Mouse (Mus musculus) liver, embryonic 11.5 days (tissue): ENCODE results near the gene Igfbp5. TPM values are rescaled to one million over a fixed set of nuclear protein-coding genes. Genes with fewer than 3 reads are reported as not detected.

Experiments used
- ATAC-seq: fragments of 200-750 bp; cut with Nextera tagmentation; replicated peaks from 2 replicates; pipeline ENCODE4 v1.8.0; 2017; ENCODE audit warnings: moderate number of reproducible peaks, mild to moderate bottlenecking, moderate TSS enrichment, moderate library complexity; ENCODE audit not compliant: low FRiP score
- DNase-seq: peaks from one replicate; pipeline ENCODE4 v3.0.0-alpha.2; 2017; ENCODE audit warnings: low spot score
- H3K27ac ChIP-seq: fragments of 300-500 bp; sonication (generic); 2 replicates; pipeline ENCODE4 v1.5.1; 2014; ENCODE audit warnings: mild to moderate bottlenecking, low read depth, low read length, control low read depth
- H3K27me3 ChIP-seq: fragments of 300-500 bp; sonication (generic); replicated peaks from 2 replicates; pipeline ENCODE4 v1.6.1; 2014; ENCODE audit warnings: low read length, mixed read lengths; ENCODE audit not compliant: control insufficient read depth, insufficient read depth
- H3K36me3 ChIP-seq: fragments of 300-500 bp; sonication (generic); 2 replicates; pipeline ENCODE4 v1.6.1; 2014; ENCODE audit warnings: mild to moderate bottlenecking, low read length, moderate library complexity, mixed read lengths; ENCODE audit not compliant: control insufficient read depth, insufficient read depth
- H3K4me1 ChIP-seq: fragments of 300-500 bp; sonication (generic); replicated peaks from 2 replicates; pipeline ENCODE4 v1.6.1; 2014; ENCODE audit warnings: low read length, mixed read lengths; ENCODE audit not compliant: control insufficient read depth, insufficient read depth
- H3K4me2 ChIP-seq: fragments of 300-500 bp; sonication (generic); 2 replicates; pipeline ENCODE4 v1.6.1; 2014; ENCODE audit warnings: mild to moderate bottlenecking, control low read depth, moderate library complexity
- H3K4me3 ChIP-seq: fragments of 300-500 bp; sonication (generic); 2 replicates; pipeline ENCODE4 v1.5.1; 2014; ENCODE audit warnings: low read depth, low read length, control low read depth
- H3K9ac ChIP-seq: fragments of 300-500 bp; sonication (generic); 2 replicates; pipeline ENCODE4 v1.6.1; 2014; ENCODE audit warnings: low read depth, low read length, control low read depth
- H3K9me3 ChIP-seq: fragments of 300-500 bp; sonication (generic); 2 replicates; pipeline ENCODE4 v1.6.1; 2016; ENCODE audit warnings: low read length, inconsistent platforms, mixed read lengths; ENCODE audit not compliant: control insufficient read depth
- WGBS: fragments of 180-500 bp; shearing (Covaris S2); extraction: QIAGEN DNeasy Blood & Tissue Kit; methylation state at CpG from one replicate; pipeline ENCODE4 v1.1.7; 2014; 5-methylcytosine and 5-hydroxymethylcytosine counted together
- polyA plus RNA-seq: library from polyadenylated mRNA; unstranded; fragments of >200 nt; fragmentation: Nextera tagmentation; extraction: Ambion mirVana; gene quantifications from 2 replicates; pipeline ENCODE4 v1.2.1, GENCODE M21; 2014

The Igfbp5 gene
- polyA plus RNA-seq, 1 experiment from 2014 or later: 33.8 TPM

DNA sequence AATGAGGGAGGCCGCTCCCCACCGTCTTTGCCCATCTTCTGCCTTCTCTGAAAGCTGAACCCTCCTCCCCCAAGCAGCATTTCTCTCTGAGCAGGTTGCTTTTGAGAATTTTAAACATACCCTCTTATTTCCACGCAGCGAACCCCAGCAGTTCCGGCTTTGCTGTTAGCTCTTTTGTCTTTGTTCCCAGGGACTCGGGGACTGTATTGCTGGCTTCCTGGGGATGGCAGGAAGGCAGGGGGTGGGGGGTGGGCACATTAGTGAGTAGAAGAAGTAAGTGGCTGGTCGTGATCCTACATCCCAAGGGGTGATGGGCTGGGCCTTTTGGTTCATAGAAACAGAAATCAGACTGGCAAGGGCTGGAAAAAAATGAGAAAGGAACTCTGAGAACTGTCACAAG lies 47.8 kb downstream of the Igfbp5 start:
- H3K4me2 ChIP-seq: peak overlapping the region; percentile 29; the same call in 1 of the 2 replicates
- peaks cover 5% of the 10 kb centered on the region; the same call in 1 of the 2 replicates for H3K4me1 ChIP-seq
- H3K36me3 ChIP-seq: no peaks in the 10 kb centered on the region
- H3K27me3 ChIP-seq: peaks cover 49% of the 10 kb centered on the region
- WGBS: 11% methylated on average over 7 of the region's 7 CpGs
- no peak overlapping the region for H3K9ac ChIP-seq
- H3K27ac ChIP-seq: no peak overlapping the region; the same call in 1 of the 2 replicates
- peak overlapping the region; percentile 20 for H3K4me3 ChIP-seq
- ATAC-seq (no peak), DNase-seq (no peak)
- H3K9me3 ChIP-seq: no peaks in the 10 kb centered on the region

DNA sequence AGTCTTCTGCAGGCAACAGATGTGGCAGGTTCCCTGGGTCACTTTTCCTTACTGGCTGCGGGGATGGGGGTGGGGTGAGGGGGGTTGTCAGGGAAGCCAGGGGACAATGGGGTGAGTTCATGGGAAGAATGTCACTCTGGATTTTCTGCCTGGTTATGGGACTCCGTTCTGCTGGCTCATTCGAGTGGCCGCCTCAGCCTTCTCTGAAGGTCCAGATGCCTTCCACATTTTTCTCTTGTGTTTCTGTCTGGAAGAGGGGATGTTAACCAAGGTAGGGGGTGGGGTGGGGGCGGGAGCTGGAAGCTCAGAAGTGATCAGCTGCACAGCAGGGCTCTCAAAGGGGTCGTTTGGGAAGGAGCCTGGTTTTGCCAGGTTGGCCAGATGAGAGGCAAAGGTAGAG lies 48.2 kb downstream of the Igfbp5 start:
- Histone ChIP-seq H3K9ac (no peak overlapping the region), H3K27me3 (peaks cover 49% of the 10 kb centered on the region), H3K36me3 (no peaks in the 10 kb centered on the region), H3K4me1 (peaks cover 5% of the 10 kb centered on the region; the same call in 1 of the 2 replicates), H3K27ac (no peak overlapping the region; the same call in 1 of the 2 replicates), H3K4me3 (peak overlapping the region; percentile 20), H3K4me2 (peak overlapping the region; percentile 29; the same call in 1 of the 2 replicates), H3K9me3 (no peaks in the 10 kb centered on the region)
- ATAC-seq (no peak), DNase-seq (no peak)
- 3% methylated on average over 6 of the region's 6 CpGs for WGBS

DNA sequence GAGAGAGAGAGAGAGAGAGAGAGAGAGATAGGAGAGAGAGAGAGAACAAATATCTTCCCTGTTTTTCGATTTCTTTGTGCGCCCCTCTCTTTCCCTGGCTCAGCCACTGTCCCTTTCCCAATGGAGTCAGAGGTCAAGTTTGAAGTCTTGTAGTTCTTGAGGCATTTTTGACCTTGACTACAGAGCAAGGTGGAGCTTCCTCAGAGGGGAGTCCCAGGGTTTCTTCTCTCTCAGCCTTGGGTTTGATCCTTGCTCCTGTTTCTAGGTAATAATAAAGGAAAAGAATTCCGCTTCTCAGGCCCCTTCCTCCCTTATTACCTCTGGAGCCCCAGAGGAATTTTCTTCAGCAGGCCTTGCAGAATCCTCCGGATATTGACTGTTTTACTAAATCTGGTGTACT lies 48.8 kb downstream of the Igfbp5 start:
- Histone ChIP-seq H3K27me3 (peaks cover 49% of the 10 kb centered on the region), H3K36me3 (no peaks in the 10 kb centered on the region), H3K4me2 (peak overlapping the region; percentile 15; the same call in 1 of the 2 replicates), H3K9me3 (no peaks in the 10 kb centered on the region), H3K4me3 (no peak overlapping the region), H3K9ac (no peak overlapping the region), H3K4me1 (peaks cover 5% of the 10 kb centered on the region; the same call in 1 of the 2 replicates), H3K27ac (no peak overlapping the region)
- 17% methylated on average over 4 of the region's 4 CpGs for WGBS
- ATAC-seq: no peak
- no peak for DNase-seq

DNA sequence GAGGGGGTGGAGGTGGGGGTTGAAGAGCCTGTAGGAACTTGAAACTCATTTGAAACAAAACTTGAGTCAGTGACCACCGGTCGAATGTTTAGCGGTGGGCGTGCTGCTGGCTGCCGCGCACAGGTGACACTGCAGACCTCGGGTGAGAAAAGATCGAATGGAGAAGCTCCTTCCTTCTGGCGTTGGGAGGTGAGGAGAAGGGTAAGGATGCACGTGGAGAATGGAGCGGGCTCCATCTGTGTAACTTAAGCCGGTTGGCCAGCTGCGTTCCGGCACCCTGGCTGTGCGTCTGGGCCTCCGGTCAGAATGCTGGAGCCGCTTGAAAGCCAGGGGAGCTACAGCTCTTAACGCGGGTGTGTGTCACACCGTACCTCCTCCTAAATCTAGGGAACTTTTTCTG lies 49.4 kb downstream of the Igfbp5 start:
- Histone ChIP-seq H3K27me3 (peaks cover 49% of the 10 kb centered on the region), H3K9me3 (no peaks in the 10 kb centered on the region), H3K27ac (no peak overlapping the region), H3K9ac (no peak overlapping the region), H3K4me2 (peak overlapping the region; percentile 86), H3K4me3 (peak overlapping the region; percentile 56), H3K36me3 (no peaks in the 10 kb centered on the region), H3K4me1 (peaks cover 5% of the 10 kb centered on the region; the same call in 1 of the 2 replicates)
- 3% methylated on average over 20 of the region's 20 CpGs for WGBS
- no peak for DNase-seq
- ATAC-seq: no peak

DNA sequence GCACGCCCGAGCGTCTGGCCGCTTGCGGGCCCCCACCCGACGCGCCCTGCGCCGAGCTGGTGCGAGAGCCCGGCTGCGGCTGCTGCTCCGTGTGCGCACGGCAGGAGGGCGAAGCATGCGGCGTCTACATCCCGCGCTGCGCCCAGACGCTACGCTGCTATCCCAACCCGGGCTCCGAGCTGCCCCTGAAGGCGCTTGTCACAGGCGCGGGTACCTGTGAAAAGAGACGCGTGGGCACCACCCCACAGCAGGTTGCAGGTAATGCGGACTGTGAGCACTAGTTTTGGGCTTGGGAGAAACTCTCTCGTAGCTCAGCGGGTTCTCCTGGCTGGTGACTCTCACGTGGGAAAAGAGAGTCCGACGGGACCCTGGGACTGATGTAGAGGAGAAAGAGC lies 50.0 kb downstream of the Igfbp5 start:
- peak overlapping the region; percentile 56 for H3K4me3 ChIP-seq
- H3K27ac ChIP-seq: no peak overlapping the region
- ATAC-seq (no peak), DNase-seq (peak; percentile 47)
- peak overlapping the region; percentile 86 for H3K4me2 ChIP-seq
- under 1% methylated on average over 37 of the region's 37 CpGs for WGBS
- peaks cover 5% of the 10 kb centered on the region; the same call in 1 of the 2 replicates for H3K4me1 ChIP-seq
- no peaks in the 10 kb centered on the region for H3K36me3 ChIP-seq
- H3K9me3 ChIP-seq: no peaks in the 10 kb centered on the region
- H3K27me3 ChIP-seq: peaks cover 49% of the 10 kb centered on the region
- H3K9ac ChIP-seq: peak overlapping the region; percentile 56

DNA sequence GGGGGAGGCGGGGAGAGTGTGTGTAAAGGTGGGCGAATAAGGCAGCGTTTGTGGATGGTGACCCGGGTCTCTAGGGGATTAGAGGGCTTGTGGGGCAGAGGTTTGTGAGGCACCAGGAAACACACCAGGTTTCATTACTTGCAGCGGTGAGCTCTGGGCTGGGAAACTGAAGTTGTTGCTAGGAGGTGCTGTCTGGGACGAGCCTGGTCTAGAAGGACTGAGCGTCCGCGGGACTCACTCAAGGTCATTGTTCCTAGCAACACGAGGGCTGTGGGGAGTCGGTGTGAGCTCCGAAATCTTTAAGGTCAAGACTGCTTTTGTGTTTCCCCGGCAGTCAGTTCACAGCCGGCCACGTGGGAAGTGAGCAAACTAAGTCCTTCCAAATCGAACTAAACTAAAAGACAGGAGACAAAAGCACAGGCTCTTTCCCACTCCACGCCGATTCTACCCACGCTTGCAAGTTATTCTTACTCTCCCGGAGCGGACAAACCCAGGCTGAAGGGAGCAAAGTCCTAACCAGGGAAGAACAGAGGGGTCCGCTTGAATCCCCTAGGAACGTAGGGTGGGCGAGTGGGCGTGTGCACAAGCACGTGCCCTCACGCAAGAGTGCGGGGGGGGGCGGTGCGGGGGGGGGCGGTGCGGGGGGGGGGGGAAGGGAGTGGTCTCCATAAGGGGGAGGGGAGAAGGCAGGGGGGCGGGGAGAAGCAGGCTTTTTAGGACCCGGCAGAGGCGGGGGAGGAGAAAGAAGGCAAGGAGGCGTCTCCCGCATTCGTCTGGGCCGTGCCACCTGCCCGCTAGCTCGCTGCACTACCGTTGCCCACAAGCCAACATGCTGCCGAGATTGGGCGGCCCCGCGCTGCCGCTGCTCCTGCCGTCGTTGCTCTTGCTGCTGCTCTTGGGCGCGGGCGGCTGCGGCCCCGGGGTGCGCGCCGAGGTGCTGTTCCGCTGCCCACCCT lies 50.7 kb downstream of the Igfbp5 start, which contains the start of gene Igfbp2:
TSS of gene Igfbp2 (plus strand) at position 753 of the 956 bp plus-strand sequence.
- WGBS: 4% methylated on average over 51 of the region's 58 CpGs

DNA sequence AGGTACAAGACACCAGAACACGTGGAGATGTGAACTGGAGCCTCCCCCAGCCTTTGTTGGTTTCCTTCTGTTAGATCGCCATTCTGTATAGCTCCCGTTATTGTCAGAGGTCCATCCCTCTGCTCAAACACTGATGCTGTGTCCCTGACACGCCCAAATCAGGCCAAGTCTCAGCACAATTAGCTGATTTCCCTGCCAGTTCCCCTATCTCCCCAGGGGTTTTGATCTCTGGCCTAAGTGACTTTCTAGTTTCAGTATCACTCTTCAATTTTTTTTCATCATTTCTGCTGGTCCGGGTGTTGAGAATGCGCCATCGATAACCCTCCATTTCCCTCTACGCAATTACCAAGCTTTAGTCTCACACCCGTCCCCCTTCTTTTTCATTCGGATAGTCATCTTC lies 51.8 kb downstream of the Igfbp5 start:
- 71% methylated on average over 10 of the region's 10 CpGs for whole genome bisulfite sequencing
- Histone ChIP-seq H3K4me2 (no peak overlapping the region), H3K27me3 (peaks cover 47% of the 10 kb centered on the region)

More for the DNA sequence above, 50.7 kb downstream of the Igfbp5 start, which contains the start of gene Igfbp2:
- Histone ChIP-seq H3K4me1 (peaks cover 5% of the 10 kb centered on the region; the same call in 1 of the 2 replicates), H3K9me3 (no peaks in the 10 kb centered on the region), H3K36me3 (no peaks in the 10 kb centered on the region), H3K9ac (peak within 1 kb of the TSS; percentile 56), H3K4me3 (peak within 1 kb of the TSS; percentile 56), H3K27ac (no peak within 1 kb of the TSS), H3K4me2 (peak within 1 kb of the TSS; percentile 86), H3K27me3 (peaks cover 49% of the 10 kb centered on the region)
- peak; percentile 49 for DNase-seq
- no peak for ATAC-seq

DNA sequence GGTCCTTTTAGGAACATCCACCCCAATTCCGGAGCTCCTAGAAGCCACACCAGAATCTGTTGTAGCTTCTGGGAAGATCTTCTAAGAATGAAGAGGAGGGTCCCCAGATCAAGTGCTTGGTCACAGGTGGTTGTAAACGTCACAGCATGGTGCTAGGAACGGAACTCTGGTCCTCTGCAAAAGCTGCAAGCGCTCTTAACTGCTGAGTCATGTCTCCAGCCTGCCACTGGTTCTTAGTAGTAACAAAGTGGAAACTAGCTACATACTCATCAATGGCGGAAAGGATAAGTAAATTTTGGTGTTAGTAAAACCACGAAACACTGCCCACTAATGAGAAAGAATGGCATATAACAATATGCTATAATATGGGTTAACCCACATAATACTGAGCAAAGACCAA lies 54.7 kb downstream of the Igfbp5 start:
- 0 out of 2 replicates have a peak, but pooled peaks cover 2% of the 10 kb centered on the region for H3K4me1 ChIP-seq
- DNase-seq (no peak), ATAC-seq (no peak)
- H3K27me3 ChIP-seq: peaks cover 22% of the 10 kb centered on the region
- H3K9me3 ChIP-seq: no peaks in the 10 kb centered on the region
- H3K4me3 ChIP-seq: no peak overlapping the region
- no peaks in the 10 kb centered on the region for H3K36me3 ChIP-seq
- H3K9ac ChIP-seq: no peak overlapping the region
- no peak overlapping the region for H3K27ac ChIP-seq
- WGBS: 75% methylated on average over 6 of the region's 6 CpGs
- no peak overlapping the region for H3K4me2 ChIP-seq

More for the DNA sequence above, 51.8 kb downstream of the Igfbp5 start:
- Histone ChIP-seq H3K9me3 (no peaks in the 10 kb centered on the region), H3K4me1 (peaks cover 3% of the 10 kb centered on the region; the same call in 1 of the 2 replicates), H3K27ac (no peak overlapping the region), H3K36me3 (no peaks in the 10 kb centered on the region), H3K9ac (no peak overlapping the region), H3K4me3 (no peak overlapping the region)
- no peak for ATAC-seq
- DNase-seq: no peak
